Mouse (Mus musculus): ENCODE data around the gene Trcg1.

Gene Trcg1

GRCm38 (mm10) chr9:57297938-57298337, 61.6 kb downstream of the Trcg1 start:
- no peak for DNase-seq (ENCODE audit: low spot score in 2 of 2)
